Mouse (Mus musculus) kidney, postnatal 0 days (tissue): ENCODE measurements around the gene Pxdn. TPM values are rescaled to one million over a fixed set of nuclear protein-coding genes. Genes with fewer than 3 reads are reported as not detected.
A peak's percentile ranks its signal among the peaks of the same experiment; 100 is the strongest.

Experiments used
- ATAC-seq: fragments of 200-750 bp; cut with Nextera tagmentation; replicated peaks from 2 replicates; pipeline ENCODE4 v1.8.0; 2017; ENCODE audit warnings: low read depth, moderate number of reproducible peaks, moderate TSS enrichment, moderate library complexity; ENCODE audit not compliant: low FRiP score
- DNase-seq: peaks from one replicate; pipeline ENCODE4 v3.0.0-alpha.2; 2016; ENCODE audit warnings: low spot score
- H3K27ac ChIP-seq: fragments of 300-500 bp; sonication (generic); 2 replicates; pipeline ENCODE4 v1.5.1; 2014; ENCODE audit warnings: mild to moderate bottlenecking
- H3K27me3 ChIP-seq: fragments of 300-500 bp; sonication (generic); 2 replicates; pipeline ENCODE4 v1.6.1; 2014; ENCODE audit warnings: low read length, mixed read lengths; ENCODE audit not compliant: insufficient read depth
- H3K36me3 ChIP-seq: fragments of 300-500 bp; sonication (generic); 2 replicates; pipeline ENCODE4 v1.6.1; 2014; ENCODE audit warnings: low read length, mixed read lengths; ENCODE audit not compliant: insufficient read depth
- H3K4me1 ChIP-seq: fragments of 300-500 bp; sonication (generic); replicated peaks from 2 replicates; pipeline ENCODE4 v1.6.1; 2014; ENCODE audit warnings: antibody characterized with exemption, low read length, mixed read lengths; ENCODE audit not compliant: insufficient read depth
- H3K4me2 ChIP-seq: fragments of 300-500 bp; sonication (generic); 2 replicates; pipeline ENCODE4 v1.6.1; 2014; ENCODE audit warnings: mild to moderate bottlenecking, low read length, moderate library complexity, mixed read lengths
- H3K4me3 ChIP-seq: fragments of 300-500 bp; sonication (generic); replicated peaks from 2 replicates; pipeline ENCODE4 v1.5.1; 2014; ENCODE audit warnings: low read depth, low read length
- H3K9ac ChIP-seq: fragments of 300-500 bp; sonication (generic); 2 replicates; pipeline ENCODE4 v1.6.1; 2014; ENCODE audit warnings: low read depth, low read length
- H3K9me3 ChIP-seq: fragments of 300-500 bp; sonication (generic); replicated peaks from 2 replicates; pipeline ENCODE4 v1.6.1; 2016; ENCODE audit warnings: low read length, inconsistent platforms, mixed read lengths
- CTCF ChIP-seq: IDR thresholded peaks from 2 replicates; pipeline ENCODE4 v1.5.1; 2016; ENCODE audit warnings: antibody characterized with exemption, low read depth, mild to moderate bottlenecking, moderate library complexity
- WGBS: fragments of 180-500 bp; shearing (Covaris S2); extraction: QIAGEN DNeasy Blood & Tissue Kit; methylation state at CpG from one replicate; pipeline ENCODE4 v1.1.7; 2014; 5-methylcytosine and 5-hydroxymethylcytosine counted together
- polyA plus RNA-seq: library from polyadenylated mRNA; unstranded; fragments of >200 nt; fragmentation: Nextera tagmentation; extraction: Ambion mirVana; gene quantifications from 2 replicates; pipeline ENCODE4 v1.2.1, GENCODE M21; 2015

The Pxdn gene
- polyA plus RNA-seq, 1 experiment from 2014 or later, result 49.9 TPM

- Histone ChIP-seq H3K4me1 (no peaks in the 10 kb centered on the region), H3K9ac (no peak overlapping the region), H3K4me3 (no peak overlapping the region), H3K36me3 (no peaks in the 10 kb centered on the region), H3K4me2 (no peak overlapping the region), H3K9me3 (no peaks in the 10 kb centered on the region), H3K27ac (no peak overlapping the region), H3K27me3 (no peaks in the 10 kb centered on the region)
- no peak for TF ChIP-seq CTCF
- 43% methylated on average over 3 of the region's 3 CpGs for WGBS
- no peak for DNase-seq
- no peak for ATAC-seq
Measured at GRCm38 (mm10) chr12:30023491-30023890, 86.1 kb downstream of the Pxdn start.

DNA sequence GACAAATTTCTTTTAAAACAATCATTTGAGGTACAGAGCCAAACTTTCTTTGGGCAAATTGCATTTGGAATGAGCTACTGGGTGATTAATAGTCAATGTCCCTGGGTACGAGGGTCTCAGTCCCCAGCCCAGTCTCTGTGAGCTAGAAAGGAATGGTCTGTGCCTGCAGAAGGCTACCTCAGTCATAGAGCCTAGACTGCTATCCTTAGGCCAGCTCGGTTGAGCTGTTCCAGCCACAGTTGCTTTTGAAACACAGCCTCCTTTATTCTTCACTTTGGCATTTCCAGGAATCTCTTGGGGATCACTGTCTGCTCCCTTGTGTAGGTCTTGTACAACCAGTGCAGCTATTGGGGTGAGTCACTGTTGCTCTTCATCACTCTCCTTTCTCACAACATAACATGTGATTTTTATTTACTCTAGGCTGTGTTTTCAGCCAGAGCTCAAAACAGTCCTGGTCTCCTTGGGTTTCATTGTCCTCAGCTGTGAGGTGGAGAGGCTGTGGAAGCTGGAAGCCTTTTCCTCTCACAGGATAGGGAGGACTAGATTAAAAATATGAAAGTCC is 86.9 kb downstream of the Pxdn start:
- Histone ChIP-seq H3K4me1 (no peaks in the 10 kb centered on the region), H3K4me3 (no peak overlapping the region), H3K4me2 (no peak overlapping the region), H3K27me3 (no peaks in the 10 kb centered on the region), H3K9me3 (no peaks in the 10 kb centered on the region), H3K9ac (no peak overlapping the region), H3K27ac (no peak overlapping the region), H3K36me3 (no peaks in the 10 kb centered on the region)
- no peak for TF ChIP-seq CTCF
- ATAC-seq, result no peak
- 67% methylated on average over 2 of the region's 2 CpGs for WGBS
- no peak for DNase-seq

GRCm38 (mm10) chr12:30027721-30028340 is 90.4 kb downstream of the Pxdn start:
- 78% methylated on average over 3 of the region's 3 CpGs for WGBS
- ATAC-seq (no peak), DNase-seq (no peak)
- no peak for TF ChIP-seq CTCF
- no peak overlapping the region for H3K4me2 ChIP-seq
- H3K4me1 ChIP-seq, result no peaks in the 10 kb centered on the region
- H3K4me3 ChIP-seq, result no peak overlapping the region
- H3K9me3 ChIP-seq, result no peaks in the 10 kb centered on the region
- no peak overlapping the region for H3K9ac ChIP-seq
- H3K27ac ChIP-seq, result no peak overlapping the region
- no peaks in the 10 kb centered on the region for H3K27me3 ChIP-seq
- no peaks in the 10 kb centered on the region for H3K36me3 ChIP-seq

GRCm38 (mm10) chr12:30029111-30029510 is 91.7 kb downstream of the Pxdn start:
- no peak for ATAC-seq

DNA sequence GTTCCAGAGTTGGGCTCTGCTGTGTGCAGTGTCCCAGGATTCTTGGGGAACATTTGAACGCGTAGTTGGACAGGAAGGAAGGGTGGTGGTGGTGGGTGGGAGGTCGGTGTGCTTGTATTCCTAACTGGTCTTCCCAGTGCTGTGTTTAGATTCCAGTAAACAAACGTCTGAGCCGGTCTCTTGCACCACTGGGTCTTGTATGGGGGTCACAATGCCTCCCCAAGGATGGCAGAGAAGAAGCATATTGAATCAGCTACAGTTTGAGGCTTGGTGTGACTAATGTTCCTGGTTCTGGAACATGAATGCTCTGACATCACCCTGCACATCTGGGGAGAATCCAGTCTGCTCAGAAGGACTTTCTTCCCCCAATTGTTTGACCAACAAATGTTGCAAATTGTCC is 93.2 kb downstream of the Pxdn start:
- 77% methylated on average over 5 of the region's 5 CpGs for WGBS
- Histone ChIP-seq H3K4me2 (no peak overlapping the region), H3K27me3 (no peaks in the 10 kb centered on the region), H3K27ac (no peak overlapping the region), H3K4me1 (no peaks in the 10 kb centered on the region), H3K36me3 (no peaks in the 10 kb centered on the region), H3K9me3 (no peaks in the 10 kb centered on the region), H3K9ac (no peak overlapping the region), H3K4me3 (no peak overlapping the region)
- no peak for DNase-seq
- no peak for ATAC-seq
- no peak for TF ChIP-seq CTCF

More at GRCm38 (mm10) chr12:30029111-30029510, 91.7 kb downstream of the Pxdn start:
- no peak for TF ChIP-seq CTCF
- Histone ChIP-seq H3K4me3 (no peak overlapping the region), H3K9ac (no peak overlapping the region), H3K27me3 (no peaks in the 10 kb centered on the region), H3K4me2 (no peak overlapping the region), H3K9me3 (no peaks in the 10 kb centered on the region), H3K27ac (no peak overlapping the region), H3K36me3 (no peaks in the 10 kb centered on the region), H3K4me1 (no peaks in the 10 kb centered on the region)
- WGBS, result 65% methylated on average over 1 of the region's 1 CpGs
- no peak for DNase-seq

DNA sequence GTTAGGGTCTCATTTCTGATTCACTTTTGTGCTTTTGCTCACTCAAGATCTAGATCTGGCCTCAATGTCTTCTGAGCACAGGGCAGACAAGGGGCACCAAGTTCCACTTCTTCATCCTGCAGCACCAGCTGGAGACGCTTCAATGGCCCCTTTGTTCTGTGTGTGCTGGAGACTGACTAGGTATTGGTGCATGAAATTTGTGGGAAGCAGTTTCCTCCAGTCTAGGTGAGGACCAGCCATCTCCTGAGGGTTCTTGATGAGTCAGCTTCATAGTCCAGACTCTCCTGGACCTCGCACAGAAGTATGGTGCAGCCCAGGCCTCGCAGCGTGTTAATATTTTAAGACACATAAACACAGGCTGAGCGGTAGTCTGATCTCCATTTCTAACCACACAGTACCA is 97.3 kb downstream of the Pxdn start:
- Histone ChIP-seq H3K4me3 (no peak overlapping the region), H3K36me3 (no peaks in the 10 kb centered on the region), H3K9me3 (no peaks in the 10 kb centered on the region), H3K27me3 (no peaks in the 10 kb centered on the region), H3K27ac (no peak overlapping the region), H3K4me2 (no peak overlapping the region), H3K4me1 (no peaks in the 10 kb centered on the region), H3K9ac (no peak overlapping the region)
- 76% methylated on average over 5 of the region's 5 CpGs for WGBS
- no peak for DNase-seq
- ATAC-seq, result no peak
- TF ChIP-seq CTCF, result no peak

- H3K9ac ChIP-seq, result no peak overlapping the region
- peak; percentile 16 for DNase-seq
- H3K4me3 ChIP-seq, result no peak overlapping the region
- TF ChIP-seq CTCF, result no peak
- H3K27me3 ChIP-seq, result no peaks in the 10 kb centered on the region
- no peak for ATAC-seq
- 26% methylated on average over 1 of the region's 1 CpGs for WGBS
- no peak overlapping the region for H3K4me2 ChIP-seq
- H3K27ac ChIP-seq, result no peak overlapping the region
- H3K36me3 ChIP-seq, result no peaks in the 10 kb centered on the region
- H3K4me1 ChIP-seq, result no peaks in the 10 kb centered on the region
- no peaks in the 10 kb centered on the region for H3K9me3 ChIP-seq
Measured at GRCm38 (mm10) chr12:30035406-30035805, 98.0 kb downstream of the Pxdn start.
